Mouse (Mus musculus): Measurements from ENCODE around the gene Olfr462. TPM values are rescaled to one million over a fixed set of nuclear protein-coding genes. Genes with fewer than 3 reads are reported as not detected.
A peak's percentile ranks its signal among the peaks of the same experiment; 100 is the strongest.
"Not testable (repeated sequence)": the region's sequence is repeated elsewhere in the genome, so short reads cannot be mapped to it uniquely, and the experiment has no call there.

Olfr462 gene
- polyA plus RNA-seq, 2 experiments = not detected

- H3K9ac ChIP-seq (ENCODE audit: low read depth, low read length, severe bottlenecking) = no peak overlapping the region
- H3K36me3 ChIP-seq (ENCODE audit: control insufficient read depth, insufficient read depth, low read length) = no peaks in the 10 kb centered on the region
- no peak for TF ChIP-seq POLR2A (IDR thresholded peaks at IDR 0.05; ENCODE audit: borderline replicate concordance, extremely low read depth, insufficient read depth, insufficient read length)
- 32% methylated on average over 9 of the region's 9 CpGs for WGBS
- no peak overlapping the region for H3K27ac ChIP-seq (replicated peaks; ENCODE audit: low read depth, low read length)
- no peaks in the 10 kb centered on the region for H3K9me3 ChIP-seq (ENCODE audit: control insufficient read depth, low read length)
- ATAC-seq (ENCODE audit: low FRiP score, low read depth) (no peak), DNase-seq (ENCODE audit: low spot score) (no peak)
- 0 out of 2 replicates have a peak, but pooled peaks cover 2% of the 10 kb centered on the region for H3K4me1 ChIP-seq (ENCODE audit: control insufficient read depth, insufficient read depth, low read length)
- H3K4me3 ChIP-seq (replicated peaks; ENCODE audit: low read length) = no peak overlapping the region
- H3K27me3 ChIP-seq (ENCODE audit: control insufficient read depth, insufficient read depth, low read length) = no peaks in the 10 kb centered on the region
- 0 out of 2 replicates have a peak overlapping the region, but pooled peaks have one; percentile 7 for H3K4me2 ChIP-seq (replicated peaks; ENCODE audit: low read depth, low read length, severe bottlenecking)
These were observed 12.2 kb downstream of the Olfr462 start for GRCm38 (mm10) chr11:87879826-87880225.

- H3K4me3 ChIP-seq (replicated peaks; ENCODE audit: low read length) = no peak within 1 kb of the TSS
- H3K4me1 ChIP-seq (ENCODE audit: control insufficient read depth, insufficient read depth, low read length) = peaks cover 9% of the 10 kb centered on the region; the same call in 1 of the 2 replicates
- no peak within 1 kb of the TSS for H3K4me2 ChIP-seq (replicated peaks; ENCODE audit: low read depth, low read length, severe bottlenecking)
- ATAC-seq (ENCODE audit: low FRiP score, low read depth) = no peak
- TF ChIP-seq POLR2A (IDR thresholded peaks at IDR 0.05; ENCODE audit: borderline replicate concordance, extremely low read depth, insufficient read depth, insufficient read length) = no peak
- WGBS = 83% methylated on average over 6 of the region's 6 CpGs
- H3K27ac ChIP-seq (replicated peaks; ENCODE audit: low read depth, low read length) = no peak within 1 kb of the TSS
- H3K9ac ChIP-seq (ENCODE audit: low read depth, low read length, severe bottlenecking) = no peak within 1 kb of the TSS
- no peaks in the 10 kb centered on the region for H3K27me3 ChIP-seq (ENCODE audit: control insufficient read depth, insufficient read depth, low read length)
- no peaks in the 10 kb centered on the region for H3K36me3 ChIP-seq (ENCODE audit: control insufficient read depth, insufficient read depth, low read length)
- no peak for DNase-seq (ENCODE audit: low spot score)
- no peaks in the 10 kb centered on the region for H3K9me3 ChIP-seq (ENCODE audit: control insufficient read depth, low read length)
These were observed 16.6 kb downstream of the Olfr462 start, which contains the start of gene Epx for GRCm38 (mm10) chr11:87875436-87875835. Gene Epx (minus strand): TSS chr11:87875536.

- Histone ChIP-seq H3K4me3 (replicated peaks; ENCODE audit: low read length) (no peak overlapping the region), H3K9me3 (ENCODE audit: control insufficient read depth, low read length) (no peaks in the 10 kb centered on the region), H3K27ac (replicated peaks; ENCODE audit: low read depth, low read length) (no peak overlapping the region), H3K27me3 (ENCODE audit: control insufficient read depth, insufficient read depth, low read length) (no peaks in the 10 kb centered on the region), H3K4me2 (replicated peaks; ENCODE audit: low read depth, low read length, severe bottlenecking) (peak overlapping the region; percentile 11; the same call in 1 of the 2 replicates), H3K9ac (ENCODE audit: low read depth, low read length, severe bottlenecking) (no peak overlapping the region), H3K36me3 (ENCODE audit: control insufficient read depth, insufficient read depth, low read length) (no peaks in the 10 kb centered on the region), H3K4me1 (ENCODE audit: control insufficient read depth, insufficient read depth, low read length) (peaks cover 7% of the 10 kb centered on the region; the same call in 1 of the 2 replicates)
- ATAC-seq (ENCODE audit: low FRiP score, low read depth) = no peak
- no peak for DNase-seq (ENCODE audit: low spot score)
- WGBS = 23% methylated on average over 8 of the region's 8 CpGs
- no peak for TF ChIP-seq POLR2A (IDR thresholded peaks at IDR 0.05; ENCODE audit: borderline replicate concordance, extremely low read depth, insufficient read depth, insufficient read length)
These were observed 20.3 kb downstream of the Olfr462 start for GRCm38 (mm10) chr11:87871766-87872165.

GRCm38 (mm10) chr11:87870096-87870495 lies 22.0 kb downstream of the Olfr462 start:
- Histone ChIP-seq H3K27ac (replicated peaks; ENCODE audit: low read depth, low read length) (no peak overlapping the region), H3K4me1 (ENCODE audit: control insufficient read depth, insufficient read depth, low read length) (peaks cover 7% of the 10 kb centered on the region; the same call in 1 of the 2 replicates), H3K4me2 (replicated peaks; ENCODE audit: low read depth, low read length, severe bottlenecking) (no peak overlapping the region), H3K9ac (ENCODE audit: low read depth, low read length, severe bottlenecking) (no peak overlapping the region), H3K4me3 (replicated peaks; ENCODE audit: low read length) (no peak overlapping the region), H3K9me3 (ENCODE audit: control insufficient read depth, low read length) (no peaks in the 10 kb centered on the region), H3K27me3 (ENCODE audit: control insufficient read depth, insufficient read depth, low read length) (no peaks in the 10 kb centered on the region), H3K36me3 (ENCODE audit: control insufficient read depth, insufficient read depth, low read length) (no peaks in the 10 kb centered on the region)
- TF ChIP-seq POLR2A (IDR thresholded peaks at IDR 0.05; ENCODE audit: borderline replicate concordance, extremely low read depth, insufficient read depth, insufficient read length) = no peak
- no peak for DNase-seq (ENCODE audit: low spot score)
- WGBS = 80% methylated on average over 2 of the region's 2 CpGs
- ATAC-seq (ENCODE audit: low FRiP score, low read depth) = no peak

- not testable (repeated sequence) for H3K27ac ChIP-seq (replicated peaks; ENCODE audit: low read depth, low read length); H3K9ac ChIP-seq (ENCODE audit: low read depth, low read length, severe bottlenecking); H3K36me3 ChIP-seq (ENCODE audit: control insufficient read depth, insufficient read depth, low read length); H3K27me3 ChIP-seq (ENCODE audit: control insufficient read depth, insufficient read depth, low read length); H3K4me3 ChIP-seq (replicated peaks; ENCODE audit: low read length); H3K9me3 ChIP-seq (ENCODE audit: control insufficient read depth, low read length); H3K4me1 ChIP-seq (ENCODE audit: control insufficient read depth, insufficient read depth, low read length); H3K4me2 ChIP-seq (replicated peaks; ENCODE audit: low read depth, low read length, severe bottlenecking); DNase-seq (ENCODE audit: low spot score); ATAC-seq (ENCODE audit: low FRiP score, low read depth)
- 88% methylated on average over 1 of the region's 2 CpGs for WGBS
These were observed 25.2 kb downstream of the Olfr462 start for GRCm38 (mm10) chr11:87866891-87867290.

- no peaks in the 10 kb centered on the region for H3K4me1 ChIP-seq (ENCODE audit: control insufficient read depth, insufficient read depth, low read length)
- H3K27ac ChIP-seq (replicated peaks; ENCODE audit: low read depth, low read length) = no peak overlapping the region
- ATAC-seq (ENCODE audit: low FRiP score, low read depth) (no peak), DNase-seq (ENCODE audit: low spot score) (no peak)
- no peak overlapping the region for H3K9ac ChIP-seq (ENCODE audit: low read depth, low read length, severe bottlenecking)
- H3K4me2 ChIP-seq (replicated peaks; ENCODE audit: low read depth, low read length, severe bottlenecking) = no peak overlapping the region
- H3K36me3 ChIP-seq (ENCODE audit: control insufficient read depth, insufficient read depth, low read length) = peaks cover 41% of the 10 kb centered on the region
- H3K9me3 ChIP-seq (ENCODE audit: control insufficient read depth, low read length) = no peaks in the 10 kb centered on the region
- H3K27me3 ChIP-seq (ENCODE audit: control insufficient read depth, insufficient read depth, low read length) = no peaks in the 10 kb centered on the region
- no peak overlapping the region for H3K4me3 ChIP-seq (replicated peaks; ENCODE audit: low read length)
- 91% methylated on average over 13 of the region's 13 CpGs for WGBS
- no peak for TF ChIP-seq POLR2A (IDR thresholded peaks at IDR 0.05; ENCODE audit: borderline replicate concordance, extremely low read depth, insufficient read depth, insufficient read length)
These were observed 29.3 kb downstream of the Olfr462 start for GRCm38 (mm10) chr11:87862805-87863204.
